Mouse (Mus musculus) spleen, postnatal 14 days (tissue): ENCODE measurements around the gene Mill2.

Experiments
- DNase-seq, 2 experiments: peaks; one replicate each; pipeline ENCODE4 v3.0.0; 2021 to 2022; ENCODE audit warnings: low spot score in 2 of 2

The Mill2 gene

DNA sequence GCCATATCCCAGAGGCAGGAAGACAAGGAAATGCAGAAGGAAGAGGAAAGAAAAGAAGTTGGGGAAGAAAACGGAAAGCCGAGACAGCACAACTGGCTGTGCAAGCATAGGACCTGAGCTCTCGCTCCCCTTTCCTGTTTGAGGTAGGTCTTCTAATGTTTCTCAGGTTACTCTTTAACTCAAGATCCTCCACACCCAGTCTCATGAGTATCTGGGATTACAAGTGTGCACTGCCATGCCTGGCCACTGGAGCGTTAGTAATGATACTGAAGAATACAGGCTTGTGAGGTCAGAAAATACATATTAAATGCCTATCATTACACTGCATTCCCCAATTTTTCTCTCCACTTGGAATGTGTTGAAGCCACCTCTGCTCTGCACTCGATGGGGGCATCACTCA lies 35.6 kb downstream of the Mill2 start:
- no peak for DNase-seq

DNA sequence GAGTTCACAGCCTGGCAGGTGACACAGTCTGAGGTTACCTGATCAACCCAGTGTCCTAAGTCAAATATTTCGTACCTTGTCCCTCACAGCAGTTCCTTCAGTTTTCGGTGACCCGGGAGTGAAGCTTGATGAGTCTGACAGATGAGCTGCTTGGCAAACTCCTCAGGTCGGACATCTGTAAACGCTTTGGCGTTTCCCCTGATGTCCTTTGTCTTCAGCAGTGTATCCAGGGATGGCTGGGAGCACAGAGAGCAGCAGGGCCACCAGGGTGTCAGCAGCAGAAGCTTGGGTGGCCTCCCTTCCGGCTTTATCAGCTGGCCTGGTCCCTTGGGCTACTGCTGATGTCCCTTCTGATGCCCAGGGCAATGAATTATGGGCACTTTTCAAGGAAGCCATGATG lies 38.9 kb downstream of the Mill2 start:
- DNase-seq, result no peak

DNA sequence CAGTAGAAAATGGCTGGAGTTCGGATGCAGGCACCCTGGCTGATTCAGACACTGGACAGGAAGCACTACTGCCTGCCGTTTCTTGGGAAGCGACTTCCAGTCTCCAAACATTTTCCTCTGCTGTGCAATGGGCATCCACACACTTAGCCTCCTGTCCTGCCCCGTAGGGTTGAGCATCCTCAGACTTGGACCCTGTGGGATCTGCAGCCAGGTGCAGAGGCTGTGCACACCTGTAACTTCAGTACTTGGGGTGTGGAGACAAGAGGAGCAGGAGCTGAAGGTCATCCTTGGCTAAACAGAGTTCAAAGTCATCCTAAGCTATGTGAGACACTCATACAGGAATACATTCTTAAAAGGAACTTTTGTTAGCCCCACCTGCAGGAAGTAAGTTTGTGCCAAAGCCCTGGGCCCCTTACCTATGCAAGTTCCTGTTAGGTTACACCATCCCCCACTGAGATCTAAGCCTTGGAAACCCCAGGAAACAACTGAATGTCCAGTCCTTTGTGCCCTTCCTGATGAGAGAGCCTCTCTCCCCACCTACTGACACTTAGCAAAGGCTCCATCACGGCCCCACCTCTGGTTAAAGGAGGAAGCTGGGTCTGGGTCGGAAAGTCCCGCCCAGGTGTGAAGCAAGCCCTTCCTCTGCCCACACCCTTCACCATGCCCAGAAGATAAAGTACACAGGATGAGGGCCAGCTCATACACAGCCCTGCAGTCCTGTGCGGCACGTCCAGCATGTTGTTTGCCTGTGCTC lies 44.4 kb downstream of the Mill2 start:
- DNase-seq, result no peak

DNA sequence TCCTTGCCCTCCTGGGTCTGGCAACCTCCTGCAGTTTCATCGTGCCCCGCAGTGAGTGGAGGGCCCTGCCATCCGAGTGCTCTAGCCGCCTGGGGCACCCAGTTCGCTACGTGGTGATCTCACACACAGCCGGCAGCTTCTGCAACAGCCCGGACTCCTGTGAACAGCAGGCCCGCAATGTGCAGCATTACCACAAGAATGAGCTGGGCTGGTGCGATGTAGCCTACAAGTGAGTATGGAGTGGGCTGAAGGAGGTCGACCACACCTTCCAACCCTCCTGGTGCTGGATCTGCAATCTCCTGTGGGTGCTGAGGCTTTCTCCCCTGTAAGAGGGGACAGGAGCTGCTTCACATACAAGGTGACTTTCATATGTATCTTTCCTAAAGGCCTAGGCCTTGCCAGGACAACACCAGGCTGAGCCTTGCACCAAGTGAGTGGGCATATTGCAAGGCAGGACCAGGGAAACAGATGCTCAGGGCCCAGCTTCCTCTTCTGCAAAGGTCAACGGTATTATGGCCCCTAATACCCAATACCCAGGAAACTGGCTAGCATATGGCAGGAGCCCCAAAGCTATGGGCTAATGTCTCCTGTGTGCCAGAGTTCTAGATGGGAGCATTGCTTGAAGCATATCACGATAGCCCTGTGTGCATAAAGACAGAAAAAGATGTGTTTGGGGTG lies 45.1 kb downstream of the Mill2 start:
- DNase-seq, result no peak

DNA sequence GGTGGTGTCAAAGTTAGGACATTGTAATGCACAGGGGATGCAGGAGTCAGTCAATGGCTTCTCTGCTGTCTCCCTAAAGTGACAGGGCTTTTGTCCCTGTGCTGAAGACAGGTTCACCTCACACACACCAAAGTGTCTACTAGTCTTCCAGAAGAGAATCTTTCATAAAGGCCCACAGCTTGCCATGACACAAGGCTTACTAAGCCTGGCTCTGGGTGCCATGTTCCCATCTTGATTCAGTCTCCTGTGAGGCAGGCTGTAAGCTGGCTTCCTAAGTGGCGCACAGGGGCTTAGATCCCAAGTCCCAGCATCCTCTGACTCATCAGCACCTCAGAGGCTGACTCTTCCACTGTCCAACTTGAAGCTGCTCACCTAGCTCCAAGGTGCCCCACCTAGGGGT lies 47.2 kb downstream of the Mill2 start:
- no peak for DNase-seq

DNA sequence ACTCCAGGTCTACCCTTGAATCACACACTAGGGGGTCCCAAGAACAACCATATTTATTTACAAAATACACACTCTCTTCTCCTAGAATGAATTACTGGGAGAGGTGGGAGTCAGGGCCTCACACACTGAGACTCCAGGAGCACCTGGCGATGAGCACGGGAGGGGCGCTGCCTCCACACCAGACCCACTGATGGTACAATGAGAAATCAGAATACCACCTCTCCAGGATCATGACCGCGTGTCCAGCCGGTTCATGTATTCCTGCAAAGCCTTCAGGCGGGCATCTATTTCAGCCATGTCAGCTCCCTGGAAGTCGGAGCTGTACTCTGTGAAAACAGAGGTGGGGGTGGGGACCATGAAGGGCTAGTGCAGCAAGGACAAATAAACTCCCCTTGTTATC lies 51.1 kb downstream of the Mill2 start:
- DNase-seq, result no peak

DNA sequence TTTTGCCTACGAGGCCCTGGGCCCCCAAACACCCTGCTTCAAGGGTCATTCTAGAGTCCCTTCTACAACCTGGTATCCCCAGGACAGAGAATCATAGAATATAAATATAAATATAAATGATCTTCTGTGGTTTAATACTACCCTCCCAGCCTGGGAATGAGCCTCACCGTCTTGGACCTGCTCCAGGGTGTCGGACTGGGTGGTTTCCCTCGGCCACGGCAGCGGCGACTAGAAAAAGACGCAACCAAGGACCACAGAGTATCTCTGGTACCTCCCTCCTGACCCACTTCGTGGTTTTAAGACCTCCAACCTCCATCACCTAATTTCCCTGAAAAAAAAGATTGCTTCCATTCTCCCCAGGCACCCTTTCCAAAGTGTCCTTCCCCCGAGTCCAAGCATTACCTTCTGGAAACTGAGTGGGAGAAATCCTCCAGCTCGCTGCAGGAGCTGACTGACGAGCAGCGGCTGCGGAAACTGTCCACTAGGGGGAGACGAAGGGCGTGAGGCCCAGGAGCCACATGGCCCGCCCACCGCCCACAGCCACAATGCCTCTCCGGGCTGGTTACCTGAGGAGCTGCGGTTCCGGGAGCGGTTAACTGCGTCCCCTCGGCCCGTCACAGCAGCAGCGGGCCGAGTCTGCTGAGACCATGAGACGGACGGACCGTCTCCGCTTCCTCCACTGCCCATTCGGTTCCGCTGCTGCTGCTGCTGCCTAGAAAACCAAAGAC lies 52.3 kb downstream of the Mill2 start:
- peak; percentile 59 to 75 for DNase-seq

DNA sequence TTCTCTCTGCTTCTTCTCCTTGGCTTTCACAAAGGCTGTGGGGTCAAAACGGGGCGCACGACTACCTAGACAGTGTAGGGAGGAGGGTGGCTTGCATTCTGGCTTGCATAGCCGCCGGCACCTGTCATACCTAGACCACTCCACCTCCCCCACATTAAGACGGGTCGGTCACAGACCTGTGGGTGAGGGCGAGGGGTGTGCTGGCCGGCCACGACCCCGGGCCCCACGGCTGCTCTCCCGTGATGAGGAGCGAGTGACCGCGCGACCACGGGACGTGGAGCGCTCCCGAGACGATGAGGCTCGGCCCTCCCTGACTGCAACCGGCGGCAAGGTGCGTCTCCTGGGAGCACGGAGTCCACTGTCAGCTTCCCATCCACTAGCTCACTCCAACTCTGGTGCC lies 53.2 kb downstream of the Mill2 start:
- no peak for DNase-seq

DNA sequence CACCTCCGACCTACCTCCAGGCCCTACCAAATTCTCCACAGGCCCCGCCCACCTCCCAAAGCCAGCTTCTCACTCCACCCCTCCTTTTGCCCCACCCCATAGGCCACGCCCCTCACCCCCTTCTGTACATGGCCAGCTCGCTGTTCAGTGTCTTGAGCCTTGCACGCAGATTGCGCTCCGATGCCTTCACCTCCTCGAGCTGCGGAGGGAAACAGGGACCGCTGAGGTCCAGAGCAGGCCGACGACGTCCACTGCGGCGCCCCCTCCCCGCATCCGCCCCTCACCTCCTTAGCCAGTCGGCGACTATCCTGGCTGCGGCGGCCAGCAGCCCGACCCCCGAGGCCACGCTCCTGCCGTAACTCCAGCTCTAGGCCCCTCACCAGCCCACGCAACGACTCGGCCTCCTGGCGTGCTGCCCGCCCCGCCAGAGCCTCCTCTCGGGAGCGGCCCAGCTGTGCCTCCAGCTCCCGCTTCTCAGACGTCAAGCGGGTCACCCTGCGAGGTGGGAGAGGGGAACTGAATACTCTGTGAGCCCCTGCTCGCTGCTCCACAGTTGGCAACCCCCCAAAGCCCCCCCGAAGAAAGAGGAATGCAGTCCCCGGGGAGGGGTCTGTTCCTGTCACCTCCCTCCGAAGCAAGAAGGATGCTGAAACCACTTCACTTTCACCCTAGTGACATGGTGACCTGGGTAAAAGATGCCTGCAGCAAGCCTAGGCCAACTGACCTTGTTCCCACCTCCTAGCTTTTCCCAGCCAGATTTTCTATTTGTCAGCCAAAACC lies 54.1 kb downstream of the Mill2 start:
- DNase-seq, result peak in 1 of 2 experiments; percentile 25

DNA sequence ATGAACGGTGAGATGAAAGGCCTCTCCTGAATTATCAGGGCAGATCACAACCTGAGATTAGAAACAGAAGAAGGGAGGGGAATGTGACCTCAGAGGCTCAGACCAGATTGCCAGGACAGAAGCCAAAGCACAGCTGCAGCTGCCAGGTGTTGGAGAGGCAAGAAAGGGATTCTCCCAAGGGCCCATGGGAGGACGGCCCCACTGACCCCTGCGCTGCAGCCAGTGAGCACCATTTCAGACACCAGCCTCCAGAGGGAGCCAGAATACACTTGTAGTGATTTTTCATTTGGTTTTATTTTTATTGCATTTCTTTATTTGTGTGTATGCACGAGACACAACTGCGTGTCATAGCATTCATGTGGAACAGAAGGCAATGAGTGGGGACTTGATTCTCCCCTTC lies 56.8 kb downstream of the Mill2 start:
- DNase-seq, result no peak

DNA sequence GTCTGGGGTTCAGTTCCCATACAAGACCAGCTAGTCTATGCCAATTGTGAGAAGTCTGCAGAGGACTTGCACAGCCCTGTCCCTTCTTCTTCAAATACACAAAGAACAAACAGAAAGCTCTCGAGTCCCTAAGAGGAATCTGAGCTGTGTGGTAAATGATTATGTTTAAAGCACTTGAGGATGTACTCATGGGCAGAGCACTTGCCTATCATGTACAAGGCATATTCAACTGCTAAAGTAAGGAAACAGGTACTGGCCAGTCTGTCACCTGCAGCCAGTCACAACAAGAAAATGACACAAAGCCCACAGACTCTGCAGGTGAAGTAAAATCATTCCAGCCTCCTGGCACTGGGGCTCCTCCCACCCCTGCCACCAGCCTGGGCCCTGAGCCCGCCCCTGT lies 60.7 kb downstream of the Mill2 start:
- no peak for DNase-seq

DNA sequence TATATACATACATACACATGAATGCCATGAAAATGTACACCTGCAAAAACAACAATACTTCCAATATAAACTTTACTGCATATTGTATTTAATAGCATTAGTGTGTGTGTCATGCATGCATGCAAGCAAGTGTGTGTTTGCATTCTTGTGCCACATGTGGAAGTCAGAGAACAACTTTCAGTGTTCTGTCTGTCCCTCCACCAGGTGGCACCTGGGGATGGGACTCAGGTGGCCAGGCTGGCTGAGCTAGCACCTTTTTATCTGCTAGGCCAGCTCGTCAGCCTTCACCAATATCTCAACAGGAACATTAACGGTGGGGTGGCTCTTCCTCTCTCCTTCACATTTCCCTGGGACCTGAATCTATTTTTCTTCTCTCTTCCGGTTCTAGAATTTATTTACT lies 62.7 kb downstream of the Mill2 start:
- no peak for DNase-seq

DNA sequence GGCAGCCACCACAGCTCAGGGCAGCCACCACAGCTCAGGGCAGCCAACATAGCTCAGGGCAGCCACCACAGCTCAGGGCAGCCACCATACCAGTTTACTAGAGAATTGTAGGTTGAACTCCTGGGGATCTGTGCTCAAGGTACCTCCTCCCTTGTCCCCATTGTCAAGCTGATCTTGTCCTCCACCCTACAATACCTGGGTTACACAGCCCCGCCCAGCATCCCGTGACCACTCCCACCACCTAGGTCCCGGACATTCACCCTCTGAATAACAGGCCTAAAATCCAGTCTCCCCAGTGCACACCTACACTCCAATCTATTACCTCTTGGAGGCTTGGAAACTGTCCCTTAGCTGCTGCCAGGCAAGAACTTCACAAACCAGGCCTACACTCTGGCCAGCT lies 65.2 kb downstream of the Mill2 start:
- no peak for DNase-seq

DNA sequence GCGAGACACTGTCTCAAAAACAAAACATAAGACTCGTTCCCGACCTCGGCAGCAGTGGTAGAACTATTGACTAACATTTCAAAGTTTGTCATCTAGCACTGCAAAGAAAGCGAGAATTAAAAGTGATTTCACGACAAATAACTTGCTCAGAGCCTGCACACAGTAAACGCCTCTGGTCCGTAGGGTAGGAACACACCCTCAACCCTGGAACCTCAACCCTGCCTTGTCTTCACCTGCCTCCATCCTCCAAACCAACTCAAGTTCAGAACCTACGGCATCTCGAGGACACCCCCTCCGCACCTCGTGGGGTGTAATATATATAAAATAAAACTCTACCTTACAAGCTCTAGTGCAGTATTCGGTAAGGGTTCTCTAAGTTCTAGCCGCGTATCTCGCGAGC lies 70.0 kb downstream of the Mill2 start:
- no peak for DNase-seq

DNA sequence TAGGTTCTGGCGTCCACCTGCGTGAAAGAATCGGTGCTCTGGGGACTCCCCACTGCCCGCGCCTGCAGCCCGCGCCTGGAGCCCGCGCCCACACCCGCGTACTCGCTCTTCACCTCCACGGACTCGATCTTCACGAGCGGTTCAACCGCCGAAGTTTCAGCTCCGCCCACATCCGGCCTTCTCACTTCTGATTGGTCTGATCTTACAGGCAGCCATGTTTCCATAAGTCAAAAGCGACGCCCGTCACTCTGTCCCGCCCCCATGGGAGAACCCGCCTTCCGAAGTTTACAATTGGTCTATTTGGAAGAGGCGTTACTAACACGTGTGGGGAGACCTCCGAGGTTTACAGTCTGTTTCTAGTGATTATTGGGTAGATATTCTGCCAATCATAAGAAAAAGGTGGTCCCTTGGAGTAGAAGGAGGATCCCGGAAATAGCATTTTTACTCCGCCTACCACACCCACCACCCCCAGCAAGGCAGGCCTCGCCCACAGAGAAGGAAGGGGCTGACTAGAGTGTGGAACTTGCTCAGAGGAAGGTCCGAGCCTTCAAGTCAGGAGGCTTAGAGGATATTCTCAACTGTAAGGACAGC lies 70.6 kb downstream of the Mill2 start, which contains the start of gene Ccdc61:
Gene Ccdc61 (minus strand): TSS at position 175 of the 591 bp plus-strand sequence.
- DNase-seq, result peak; percentile 92
